9 mouse cellular contexts compared by ENCODE assay signal in the genomic region with DNA sequence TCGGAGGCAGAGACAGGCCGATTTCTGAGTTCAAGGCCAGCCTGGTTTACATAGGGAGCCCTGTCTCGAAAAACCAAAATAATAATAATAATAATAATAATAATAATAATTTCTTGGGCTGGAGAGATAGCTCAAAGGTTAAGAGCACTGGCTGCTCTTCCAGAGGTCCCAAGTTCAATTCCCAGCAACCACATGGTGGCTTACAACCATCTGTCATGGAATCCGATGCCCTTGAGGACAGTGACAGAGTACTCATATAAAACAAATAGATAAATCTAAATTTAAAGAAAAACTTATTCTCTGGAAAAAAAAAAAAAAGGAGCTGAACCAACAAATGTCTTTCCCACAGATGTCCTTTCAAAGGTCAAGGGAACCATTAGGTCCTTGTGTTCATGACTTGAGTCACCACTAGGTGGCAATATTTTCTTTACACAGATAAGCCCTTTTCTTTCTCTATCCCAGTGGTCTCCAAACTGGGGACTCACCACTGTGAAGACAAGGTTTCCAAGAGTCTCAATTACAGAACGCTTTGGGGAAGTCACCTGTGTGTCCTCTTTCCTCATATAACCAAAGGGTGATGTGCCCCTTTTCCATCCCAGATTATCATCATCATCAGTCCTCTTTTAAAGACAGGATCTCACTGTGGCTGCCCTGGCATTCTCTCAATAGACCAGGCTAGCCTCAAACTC.
DNase-seq lines count a peak whose midpoint lies in the region; ATAC-seq lines count a peak whose summit lies in the region.
"Had no signal": no experiment of that assay in that cellular context is flagged by ENCODE, and none has a peak within 500 bp of the region (broad histone marks: within the 10 kb centered on the region; RNA-seq: fewer than 3 reads in every experiment).

No protein-coding gene starts in this region.

- ATAC-seq in forebrain, embryonic 11.5 days (replicated peaks; ENCODE audit: low FRiP score), result peak; percentile 61
- peak; percentile 76 for ATAC-seq in forebrain, embryonic 16.5 days
- 0 out of 2 replicates have a peak, but pooled peaks have one; percentile 70 for ATAC-seq in limb, embryonic 12.5 days (ENCODE audit: insufficient number of reproducible peaks, insufficient read depth, low FRiP score, low TSS enrichment, low read depth)

- no peaks in the 10 kb centered on the region for H3K9me3 ChIP-seq in forebrain, embryonic 11.5 days (ENCODE audit: control insufficient read depth, low read length)
- H3K9me3 ChIP-seq in forebrain, embryonic 10.5 days, result no peaks in the 10 kb centered on the region
- H3K9me3 ChIP-seq in forebrain, embryonic 16.5 days (ENCODE audit: control insufficient read depth, low read length), result no peaks in the 10 kb centered on the region
- H3K9me3 ChIP-seq in limb, embryonic 12.5 days, result no peaks in the 10 kb centered on the region
- H3K9me3 ChIP-seq: limb, embryonic 15.5 days had no signal

- H3K9ac ChIP-seq in forebrain, embryonic 11.5 days (ENCODE audit: low read length), result no peak overlapping the region
- no peak overlapping the region for H3K9ac ChIP-seq in forebrain, embryonic 16.5 days (replicated peaks; ENCODE audit: low read depth, low read length)
- H3K9ac ChIP-seq in limb, embryonic 12.5 days (replicated peaks), result no peak overlapping the region
- H3K9ac ChIP-seq: limb, embryonic 15.5 days had no signal

- no peaks in the 10 kb centered on the region for H3K4me1 ChIP-seq in forebrain, embryonic 11.5 days (replicated peaks; ENCODE audit: control insufficient read depth, insufficient read depth, low read length)
- peaks cover 7% of the 10 kb centered on the region for H3K4me1 ChIP-seq in forebrain, embryonic 10.5 days
- no peaks in the 10 kb centered on the region for H3K4me1 ChIP-seq in forebrain, embryonic 16.5 days (replicated peaks; ENCODE audit: control insufficient read depth, insufficient read depth, low read length)
- no peaks in the 10 kb centered on the region for H3K4me1 ChIP-seq in limb, embryonic 12.5 days (replicated peaks)
- H3K4me1 ChIP-seq: limb, embryonic 15.5 days had no signal

- no peak overlapping the region for H3K4me2 ChIP-seq in forebrain, embryonic 11.5 days (ENCODE audit: low read depth, low read length, severe bottlenecking)
- H3K4me2 ChIP-seq in forebrain, embryonic 16.5 days (ENCODE audit: low read length), result no peak overlapping the region
- no peak overlapping the region for H3K4me2 ChIP-seq in limb, embryonic 12.5 days
- H3K4me2 ChIP-seq: limb, embryonic 15.5 days had no signal

- no peak overlapping the region for H3K27ac ChIP-seq in forebrain, embryonic 11.5 days (ENCODE audit: low read depth, low read length)
- no peak overlapping the region for H3K27ac ChIP-seq in forebrain, embryonic 10.5 days
- H3K27ac ChIP-seq in forebrain, embryonic 16.5 days (ENCODE audit: low read length), result no peak overlapping the region
- no peak overlapping the region for H3K27ac ChIP-seq in limb, embryonic 12.5 days
- H3K27ac ChIP-seq: limb, embryonic 15.5 days had no signal

- no peaks in the 10 kb centered on the region for H3K27me3 ChIP-seq in forebrain, embryonic 11.5 days (ENCODE audit: control insufficient read depth, insufficient read depth, low read length)
- H3K27me3 ChIP-seq in forebrain, embryonic 10.5 days (ENCODE audit: poor library complexity, severe bottlenecking), result no peaks in the 10 kb centered on the region
- no peaks in the 10 kb centered on the region for H3K27me3 ChIP-seq in forebrain, embryonic 16.5 days (replicated peaks; ENCODE audit: control insufficient read depth, insufficient read depth, low read length)
- no peaks in the 10 kb centered on the region for H3K27me3 ChIP-seq in limb, embryonic 12.5 days
- no peaks in the 10 kb centered on the region for H3K27me3 ChIP-seq in splenic B cell, adult 2 months (ENCODE audit: control insufficient read depth, insufficient read depth, low read length, poor library complexity, severe bottlenecking)
- H3K27me3 ChIP-seq: limb, embryonic 15.5 days had no signal

- H3K36me3 ChIP-seq in forebrain, embryonic 11.5 days (ENCODE audit: control insufficient read depth, insufficient read depth, low read length), result no peaks in the 10 kb centered on the region
- H3K36me3 ChIP-seq in forebrain, embryonic 10.5 days (replicated peaks), result no peaks in the 10 kb centered on the region
- no peaks in the 10 kb centered on the region for H3K36me3 ChIP-seq in forebrain, embryonic 16.5 days (ENCODE audit: control insufficient read depth, insufficient read depth)
- H3K36me3 ChIP-seq in limb, embryonic 12.5 days, result no peaks in the 10 kb centered on the region
- no peaks in the 10 kb centered on the region for H3K36me3 ChIP-seq in splenic B cell, adult 2 months (ENCODE audit: control insufficient read depth, insufficient read depth, low read length, poor library complexity, severe bottlenecking)
- H3K36me3 ChIP-seq: limb, embryonic 15.5 days had no signal

- no peak overlapping the region for H3K4me3 ChIP-seq in forebrain, embryonic 11.5 days (ENCODE audit: low read depth, low read length)
- no peak overlapping the region for H3K4me3 ChIP-seq in forebrain, embryonic 10.5 days
- no peak overlapping the region for H3K4me3 ChIP-seq in forebrain, embryonic 16.5 days (replicated peaks; ENCODE audit: low read length)
- H3K4me3 ChIP-seq in limb, embryonic 12.5 days (replicated peaks), result no peak overlapping the region
- H3K4me3 ChIP-seq: limb, embryonic 15.5 days had no signal

- no peak for DNase-seq in forebrain, embryonic 11.5 days (ENCODE audit: low spot score)
- DNase-seq in forebrain, embryonic 10.5 days (ENCODE audit: extremely low spot score, low spot score), result no peak
- DNase-seq in 3134 (ENCODE audit: extremely low read depth, insufficient read length, low spot score), result peak; percentile 14
- DNase-seq in brain, adult 2 months (ENCODE audit: low read depth, low spot score), result peak; percentile 67
- peak; percentile 71 for DNase-seq in splenic B cell, adult 2 months (ENCODE audit: low read depth, low spot score)
- no peak for DNase-seq in right cerebral cortex, postnatal 4 days

- WGBS in forebrain, embryonic 11.5 days, result 63% methylated on average over 5 of the region's 5 CpGs
- 68% methylated on average over 5 of the region's 5 CpGs for WGBS in forebrain, embryonic 10.5 days
- 67% methylated on average over 5 of the region's 5 CpGs for WGBS in forebrain, embryonic 16.5 days
- 62% methylated on average over 5 of the region's 5 CpGs for WGBS in limb, embryonic 12.5 days

Comparison
In these comparisons a context has a peak if more than half of its experiments do, and no peak if none do; other contexts are left out.
1. DNase-seq: peak in 3134 (single experiment), brain, adult 2 months (single experiment) and splenic B cell, adult 2 months (single experiment); none in forebrain, embryonic 11.5 days (single experiment), forebrain, embryonic 10.5 days (single experiment) and right cerebral cortex, postnatal 4 days (single experiment).
2. Peak in every context shown above with its lines, with median percentiles within 50 percentile points of each other: ATAC-seq.